Mouse (Mus musculus): ENCODE data around the gene Zdhhc12.

- TF ChIP-seq CTCF (IDR thresholded peaks at IDR 0.05; ENCODE audit: extremely low read depth, insufficient read depth, low read length) (no peak), POLR2A (IDR thresholded peaks at IDR 0.05; ENCODE audit: extremely low read depth, insufficient read depth, low read length) (peak; percentile 90; the same call in 1 of the 2 replicates)
Measured at GRCm38 (mm10) chr2:30124472-30125274, 31.2 kb upstream of the Zdhhc12 start, which contains the start of gene Zer1.
